Mouse (Mus musculus): ENCODE data around the gene Tekt3. TPM values are rescaled to one million over a fixed set of nuclear protein-coding genes. Genes with fewer than 3 reads are reported as not detected.

The Tekt3 gene
- polyA plus RNA-seq, 1 experiment, result not detected

- Histone ChIP-seq H3K36me3 (replicated peaks; ENCODE audit: low read length) (no peaks in the 10 kb centered on the region), H3K27me3 (replicated peaks) (peaks cover 4% of the 10 kb centered on the region), H3K9me3 (no peaks in the 10 kb centered on the region), H3K4me3 (replicated peaks) (no peak overlapping the region), H3K4me1 (no peaks in the 10 kb centered on the region)
- TF ChIP-seq FLI1 (IDR thresholded peaks at IDR 0.05; ENCODE audit: low read length) (no peak), GATA1 (IDR thresholded peaks at IDR 0.05; ENCODE audit: borderline replicate concordance, low read length) (no peak)
Measured at GRCm38 (mm10) chr11:63093601-63094000, 32.1 kb downstream of the Tekt3 start.

- no peaks in the 10 kb centered on the region for H3K4me1 ChIP-seq
- H3K36me3 ChIP-seq (replicated peaks; ENCODE audit: low read length), result no peaks in the 10 kb centered on the region
- H3K4me3 ChIP-seq (replicated peaks), result no peak overlapping the region
- H3K9me3 ChIP-seq, result no peaks in the 10 kb centered on the region
- TF ChIP-seq FLI1 (IDR thresholded peaks at IDR 0.05; ENCODE audit: low read length), result no peak
- no peak for TF ChIP-seq GATA1 (IDR thresholded peaks at IDR 0.05; ENCODE audit: borderline replicate concordance, low read length)
- peaks cover 4% of the 10 kb centered on the region for H3K27me3 ChIP-seq (replicated peaks)
Measured at GRCm38 (mm10) chr11:63094496-63094895, 33.0 kb downstream of the Tekt3 start.

- TF ChIP-seq FLI1 (IDR thresholded peaks at IDR 0.05; ENCODE audit: low read length) (no peak), GATA1 (IDR thresholded peaks at IDR 0.05; ENCODE audit: borderline replicate concordance, low read length) (no peak)
- Histone ChIP-seq H3K4me3 (replicated peaks) (no peak overlapping the region), H3K27me3 (replicated peaks) (peaks cover 6% of the 10 kb centered on the region), H3K4me1 (no peaks in the 10 kb centered on the region), H3K9me3 (no peaks in the 10 kb centered on the region), H3K36me3 (replicated peaks; ENCODE audit: low read length) (no peaks in the 10 kb centered on the region)
Measured at GRCm38 (mm10) chr11:63098016-63098415, 36.6 kb downstream of the Tekt3 start.

- Histone ChIP-seq H3K36me3 (replicated peaks; ENCODE audit: low read length) (no peaks in the 10 kb centered on the region), H3K4me1 (no peaks in the 10 kb centered on the region), H3K9me3 (no peaks in the 10 kb centered on the region), H3K27me3 (replicated peaks) (peaks cover 5% of the 10 kb centered on the region), H3K4me3 (replicated peaks) (no peak overlapping the region)
- TF ChIP-seq FLI1 (IDR thresholded peaks at IDR 0.05; ENCODE audit: low read length), result no peak
- TF ChIP-seq GATA1 (IDR thresholded peaks at IDR 0.05; ENCODE audit: borderline replicate concordance, low read length), result no peak
Measured at GRCm38 (mm10) chr11:63099390-63099789, 37.9 kb downstream of the Tekt3 start.

- Histone ChIP-seq H3K4me3 (replicated peaks) (no peak overlapping the region), H3K36me3 (replicated peaks; ENCODE audit: low read length) (no peaks in the 10 kb centered on the region), H3K4me1 (no peaks in the 10 kb centered on the region), H3K27me3 (replicated peaks) (peaks cover 2% of the 10 kb centered on the region), H3K9me3 (0 out of 2 replicates have a peak, but pooled peaks cover 4% of the 10 kb centered on the region)
- no peak for TF ChIP-seq GATA1 (IDR thresholded peaks at IDR 0.05; ENCODE audit: borderline replicate concordance, low read length)
- TF ChIP-seq FLI1 (IDR thresholded peaks at IDR 0.05; ENCODE audit: low read length), result no peak
Measured at GRCm38 (mm10) chr11:63103256-63103655, 41.8 kb downstream of the Tekt3 start.

- Histone ChIP-seq H3K4me3 (replicated peaks) (no peak overlapping the region), H3K9me3 (0 out of 2 replicates have a peak, but pooled peaks cover 4% of the 10 kb centered on the region), H3K27me3 (replicated peaks) (peaks cover 2% of the 10 kb centered on the region), H3K4me1 (no peaks in the 10 kb centered on the region), H3K36me3 (replicated peaks; ENCODE audit: low read length) (no peaks in the 10 kb centered on the region)
- no peak for TF ChIP-seq FLI1 (IDR thresholded peaks at IDR 0.05; ENCODE audit: low read length)
- no peak for TF ChIP-seq GATA1 (IDR thresholded peaks at IDR 0.05; ENCODE audit: borderline replicate concordance, low read length)
Measured at GRCm38 (mm10) chr11:63104026-63104425, 42.6 kb downstream of the Tekt3 start.

- Histone ChIP-seq H3K4me1 (no peaks in the 10 kb centered on the region), H3K9me3 (0 out of 2 replicates have a peak, but pooled peaks cover 4% of the 10 kb centered on the region), H3K36me3 (replicated peaks; ENCODE audit: low read length) (no peaks in the 10 kb centered on the region), H3K4me3 (replicated peaks) (no peak overlapping the region), H3K27me3 (replicated peaks) (no peaks in the 10 kb centered on the region)
- TF ChIP-seq GATA1 (IDR thresholded peaks at IDR 0.05; ENCODE audit: borderline replicate concordance, low read length) (no peak), FLI1 (IDR thresholded peaks at IDR 0.05; ENCODE audit: low read length) (no peak)
Measured at GRCm38 (mm10) chr11:63109230-63109775, 47.8 kb downstream of the Tekt3 start.

GRCm38 (mm10) chr11:63110329-63110728, 48.9 kb downstream of the Tekt3 start:
- Histone ChIP-seq H3K9me3 (0 out of 2 replicates have a peak, but pooled peaks cover 4% of the 10 kb centered on the region), H3K27me3 (replicated peaks) (no peaks in the 10 kb centered on the region), H3K4me1 (no peaks in the 10 kb centered on the region), H3K36me3 (replicated peaks; ENCODE audit: low read length) (no peaks in the 10 kb centered on the region), H3K4me3 (replicated peaks) (no peak overlapping the region)
- no peak for TF ChIP-seq FLI1 (IDR thresholded peaks at IDR 0.05; ENCODE audit: low read length)
- TF ChIP-seq GATA1 (IDR thresholded peaks at IDR 0.05; ENCODE audit: borderline replicate concordance, low read length), result no peak

- Histone ChIP-seq H3K9me3 (peaks cover 11% of the 10 kb centered on the region), H3K4me3 (replicated peaks) (no peak overlapping the region), H3K4me1 (peaks cover 5% of the 10 kb centered on the region), H3K36me3 (replicated peaks; ENCODE audit: low read length) (no peaks in the 10 kb centered on the region), H3K27me3 (replicated peaks) (peaks cover 2% of the 10 kb centered on the region)
- TF ChIP-seq GATA1 (IDR thresholded peaks at IDR 0.05; ENCODE audit: borderline replicate concordance, low read length), result no peak
- no peak for TF ChIP-seq FLI1 (IDR thresholded peaks at IDR 0.05; ENCODE audit: low read length)
Measured at GRCm38 (mm10) chr11:63114807-63115641, 53.6 kb downstream of the Tekt3 start.

- Histone ChIP-seq H3K4me3 (replicated peaks) (peak overlapping the region; percentile 25), H3K36me3 (replicated peaks; ENCODE audit: low read length) (no peaks in the 10 kb centered on the region)
- no peak for TF ChIP-seq GATA1 (IDR thresholded peaks at IDR 0.05; ENCODE audit: borderline replicate concordance, low read length)
- TF ChIP-seq FLI1 (IDR thresholded peaks at IDR 0.05; ENCODE audit: low read length), result no peak
Measured at GRCm38 (mm10) chr11:63116652-63117051, 55.2 kb downstream of the Tekt3 start.

More at GRCm38 (mm10) chr11:63116652-63117051, 55.2 kb downstream of the Tekt3 start:
- Histone ChIP-seq H3K27me3 (replicated peaks) (peaks cover 2% of the 10 kb centered on the region), H3K9me3 (peaks cover 11% of the 10 kb centered on the region), H3K4me1 (peaks cover 8% of the 10 kb centered on the region)

All from megakaryocyte, embryonic 14.5 days (primary cell).